In genomic region chr17:29313300-29313699, GRCm38 (mm10) we compare ENCODE assay signal across 16 mouse cellular contexts. TPM values are rescaled to one million over a fixed set of nuclear protein-coding genes. Genes with fewer than 3 reads are reported as not detected.
DNase-seq lines count a peak whose midpoint lies in the region; ATAC-seq and TF ChIP-seq lines count a peak whose summit lies in the region.
"Had no signal": no experiment of that assay in that cellular context is flagged by ENCODE, and none has a peak within 500 bp of the region (broad histone marks: within the 10 kb centered on the region; RNA-seq: fewer than 3 reads in every experiment).

No protein-coding gene starts in this region.

- no peak for ATAC-seq in heart, postnatal 0 days (ENCODE audit: insufficient read depth, low read depth)
- ATAC-seq in midbrain, postnatal 0 days (ENCODE audit: low FRiP score): no peak
- no peak for ATAC-seq in midbrain, embryonic 13.5 days
- ATAC-seq: activated CD4-positive, CD25-positive, alpha-beta regulatory T cell, adult 4 months had no signal

- intact Hi-C loops in heart, postnatal 10 days (cut with DNase I): no loop called here
- intact Hi-C loops in heart, postnatal 14 days (cut with DNase I): no loop called here

- H3K9ac ChIP-seq in heart, postnatal 0 days (replicated peaks; ENCODE audit: low read depth, low read length): no peak overlapping the region
- H3K9ac ChIP-seq in midbrain, postnatal 0 days (replicated peaks; ENCODE audit: low read length, poor library complexity, severe bottlenecking): no peak overlapping the region
- H3K9ac ChIP-seq in midbrain, embryonic 13.5 days (replicated peaks): no peak overlapping the region
- H3K9ac ChIP-seq: hindbrain, embryonic 12.5 days; limb, embryonic 12.5 days; midbrain, embryonic 12.5 days had no signal

- H3K36me3 ChIP-seq in heart, postnatal 0 days (replicated peaks; ENCODE audit: control insufficient read depth, insufficient read depth, low read length): no peaks in the 10 kb centered on the region
- H3K36me3 ChIP-seq in midbrain, postnatal 0 days (ENCODE audit: insufficient read depth, low read length): no peaks in the 10 kb centered on the region
- no peaks in the 10 kb centered on the region for H3K36me3 ChIP-seq in midbrain, embryonic 13.5 days
- H3K36me3 ChIP-seq in splenic B cell, adult 2 months (ENCODE audit: control insufficient read depth, insufficient read depth, low read length, poor library complexity, severe bottlenecking): no peaks in the 10 kb centered on the region
- H3K36me3 ChIP-seq: forebrain, embryonic 10.5 days; hindbrain, embryonic 12.5 days; limb, embryonic 12.5 days; midbrain, embryonic 12.5 days had no signal

- no peaks in the 10 kb centered on the region; the same call in 1 of the 2 replicates for H3K4me1 ChIP-seq in heart, postnatal 0 days (ENCODE audit: control insufficient read depth, insufficient read depth)
- H3K4me1 ChIP-seq in midbrain, postnatal 0 days (ENCODE audit: insufficient read depth, low read length): no peaks in the 10 kb centered on the region
- 0 out of 2 replicates have a peak, but pooled peaks cover 3% of the 10 kb centered on the region for H3K4me1 ChIP-seq in midbrain, embryonic 13.5 days (replicated peaks)

- no peak for DNase-seq in heart, postnatal 0 days (ENCODE audit: low spot score)
- DNase-seq in heart, postnatal 10 days: no peak
- no peak for DNase-seq in midbrain, postnatal 0 days (ENCODE audit: low spot score)
- peak; percentile 69 for DNase-seq in ZHBTc4 (ENCODE audit: low read depth, low spot score)
- DNase-seq in splenic B cell, adult 2 months (ENCODE audit: low read depth, low spot score): peak; percentile 60
- DNase-seq in heart, postnatal 14 days: no peak
- DNase-seq in left cerebral cortex, adult 8-10 months (ENCODE audit: low spot score in 2 of 2): no peak
- DNase-seq: kidney, adult 9 months; layer of hippocampus, adult 9-11 months; lung, postnatal 10 days had no signal

- H3K27me3 ChIP-seq in heart, postnatal 0 days (ENCODE audit: control insufficient read depth, insufficient read depth, low read length): no peaks in the 10 kb centered on the region
- no peaks in the 10 kb centered on the region for H3K27me3 ChIP-seq in midbrain, postnatal 0 days (ENCODE audit: insufficient read depth, low read length)
- no peaks in the 10 kb centered on the region for H3K27me3 ChIP-seq in midbrain, embryonic 13.5 days
- no peaks in the 10 kb centered on the region for H3K27me3 ChIP-seq in splenic B cell, adult 2 months (ENCODE audit: control insufficient read depth, insufficient read depth, low read length, poor library complexity, severe bottlenecking)
- H3K27me3 ChIP-seq: hindbrain, embryonic 12.5 days; limb, embryonic 12.5 days; midbrain, embryonic 12.5 days had no signal

- H3K4me2 ChIP-seq in heart, postnatal 0 days (ENCODE audit: low read depth, low read length): no peak overlapping the region
- H3K4me2 ChIP-seq in midbrain, postnatal 0 days (ENCODE audit: low read depth, low read length, poor library complexity, severe bottlenecking): no peak overlapping the region
- no peak overlapping the region for H3K4me2 ChIP-seq in midbrain, embryonic 13.5 days (replicated peaks)
- H3K4me2 ChIP-seq: hindbrain, embryonic 12.5 days; limb, embryonic 12.5 days; midbrain, embryonic 12.5 days had no signal

- no peak for TF ChIP-seq EP300 in heart, postnatal 0 days (IDR thresholded peaks at IDR 0.05; ENCODE audit: low read depth)

- TF ChIP-seq CTCF in heart, postnatal 0 days (IDR thresholded peaks at IDR 0.05; ENCODE audit: low read depth): 0 out of 2 replicates have a peak, but pooled peaks have one; percentile 13
- TF ChIP-seq CTCF in midbrain, postnatal 0 days (IDR thresholded peaks at IDR 0.05): peak; percentile 31; the same call in 1 of the 2 replicates

- H3K9me3 ChIP-seq in heart, postnatal 0 days (replicated peaks; ENCODE audit: control insufficient read depth, low read length): peaks cover 5% of the 10 kb centered on the region; the same call in 1 of the 2 replicates
- H3K9me3 ChIP-seq in midbrain, postnatal 0 days (ENCODE audit: low read length): no peaks in the 10 kb centered on the region
- H3K9me3 ChIP-seq in midbrain, embryonic 13.5 days: 0 out of 2 replicates have a peak, but pooled peaks cover 3% of the 10 kb centered on the region
- H3K9me3 ChIP-seq: hindbrain, embryonic 12.5 days; limb, embryonic 12.5 days; midbrain, embryonic 12.5 days had no signal

- no peak overlapping the region for H3K4me3 ChIP-seq in heart, postnatal 0 days (ENCODE audit: low read depth, low read length)
- H3K4me3 ChIP-seq in midbrain, postnatal 0 days (ENCODE audit: low read depth, low read length): no peak overlapping the region
- H3K4me3 ChIP-seq in midbrain, embryonic 13.5 days (replicated peaks): no peak overlapping the region
- H3K4me3 ChIP-seq: forebrain, embryonic 10.5 days; hindbrain, embryonic 12.5 days; limb, embryonic 12.5 days; midbrain, embryonic 12.5 days had no signal

- no peak overlapping the region for H3K27ac ChIP-seq in heart, postnatal 0 days (ENCODE audit: low read depth)
- no peak overlapping the region for H3K27ac ChIP-seq in midbrain, postnatal 0 days (ENCODE audit: low read depth, low read length)
- no peak overlapping the region for H3K27ac ChIP-seq in midbrain, embryonic 13.5 days
- H3K27ac ChIP-seq: forebrain, embryonic 10.5 days; hindbrain, embryonic 12.5 days; limb, embryonic 12.5 days; midbrain, embryonic 12.5 days had no signal

RNA-seq across cellular contexts. Expression of gene Pi16, which starts 4.2 kb away (rescaled TPM):
- total RNA-seq in heart, postnatal 0 days (2014; rRNA removed; ENCODE audit: low replicate concordance): 3.6 and 12.4 TPM in 2 replicates
- polyA plus RNA-seq in heart, postnatal 0 days (2015; fragmentation: Nextera tagmentation; extraction: Ambion mirVana): 4.5 and 4.8 TPM in 2 replicates
- 10 to 100 TPM; 26.9 to 33.9 TPM for total RNA-seq in heart, postnatal 10 days (2021)
- 4.3 and 4.6 TPM in 2 replicates for total RNA-seq in midbrain, postnatal 0 days (2014; rRNA removed)
- polyA plus RNA-seq in midbrain, postnatal 0 days (2015; fragmentation: Nextera tagmentation; extraction: Ambion mirVana): 3.3 and 4.0 TPM in 2 replicates
- polyA plus RNA-seq in midbrain, embryonic 13.5 days (2015; fragmentation: Nextera tagmentation; extraction: Ambion mirVana): 1.9 and 2.2 TPM in 2 replicates
- total RNA-seq in heart, postnatal 14 days (2021): 10 to 100 TPM; 34.3 to 47.8 TPM
- 1 to 10 TPM; 1.2 to 1.6 (median 1.4) TPM for total RNA-seq in left cerebral cortex, adult 8-10 months (2022)

RNA-seq across cellular contexts. Expression of gene Mtch1, which starts 34.4 kb away (rescaled TPM):
- total RNA-seq in heart, postnatal 0 days (2014; rRNA removed; ENCODE audit: low replicate concordance): 357 and 380 TPM in 2 replicates
- 208 and 209 TPM in 2 replicates for polyA plus RNA-seq in heart, postnatal 0 days (2015; fragmentation: Nextera tagmentation; extraction: Ambion mirVana)
- 100 to 1,000 TPM; 345 to 350 TPM for total RNA-seq in heart, postnatal 10 days (2021)
- 605 and 625 TPM in 2 replicates for total RNA-seq in midbrain, postnatal 0 days (2014; rRNA removed)
- 510 and 517 TPM in 2 replicates for polyA plus RNA-seq in midbrain, postnatal 0 days (2015; fragmentation: Nextera tagmentation; extraction: Ambion mirVana)
- polyA plus RNA-seq in midbrain, embryonic 13.5 days (2015; fragmentation: Nextera tagmentation; extraction: Ambion mirVana): 398 and 461 TPM in 2 replicates
- 100 to 1,000 TPM; 272 to 279 TPM for total RNA-seq in heart, postnatal 14 days (2021)
- 100 to 1,000 TPM; 565 to 601 (median 593) TPM for total RNA-seq in left cerebral cortex, adult 8-10 months (2022)

RNA-seq across cellular contexts. Expression of gene BC004004, which starts 44.7 kb away (rescaled TPM):
- total RNA-seq in heart, postnatal 0 days (2014; rRNA removed; ENCODE audit: low replicate concordance): 208 and 234 TPM in 2 replicates
- polyA plus RNA-seq in heart, postnatal 0 days (2015; fragmentation: Nextera tagmentation; extraction: Ambion mirVana): 140 and 155 TPM in 2 replicates
- total RNA-seq in heart, postnatal 10 days (2021): 100 to 1,000 TPM; 193 to 194 TPM
- 120 and 128 TPM in 2 replicates for total RNA-seq in midbrain, postnatal 0 days (2014; rRNA removed)
- polyA plus RNA-seq in midbrain, postnatal 0 days (2015; fragmentation: Nextera tagmentation; extraction: Ambion mirVana): 146 and 152 TPM in 2 replicates
- polyA plus RNA-seq in midbrain, embryonic 13.5 days (2015; fragmentation: Nextera tagmentation; extraction: Ambion mirVana): 99.1 and 105 TPM in 2 replicates
- 100 to 1,000 TPM; 189 to 195 TPM for total RNA-seq in heart, postnatal 14 days (2021)
- total RNA-seq in left cerebral cortex, adult 8-10 months (2022): 100 to 1,000 TPM in 3 of 4 experiments, 10 to 100 TPM in 1; 98.1 to 131 (median 114) TPM

RNA-seq across cellular contexts. Expression of gene Fgd2, which starts 47.4 kb away (rescaled TPM):
- total RNA-seq in heart, postnatal 0 days (2014; rRNA removed; ENCODE audit: low replicate concordance): 1.4 and 6.3 TPM in 2 replicates
- 1.6 and 2.3 TPM in 2 replicates for polyA plus RNA-seq in heart, postnatal 0 days (2015; fragmentation: Nextera tagmentation; extraction: Ambion mirVana)
- total RNA-seq in heart, postnatal 10 days (2021): 1 to 10 TPM; 2.5 to 2.6 TPM
- total RNA-seq in midbrain, postnatal 0 days (2014; rRNA removed): 13.4 and 27.3 TPM in 2 replicates
- 14.4 and 16.5 TPM in 2 replicates for polyA plus RNA-seq in midbrain, postnatal 0 days (2015; fragmentation: Nextera tagmentation; extraction: Ambion mirVana)
- 3.2 and 3.3 TPM in 2 replicates for polyA plus RNA-seq in midbrain, embryonic 13.5 days (2015; fragmentation: Nextera tagmentation; extraction: Ambion mirVana)
- 1 to 10 TPM; 2.3 to 2.9 TPM for total RNA-seq in heart, postnatal 14 days (2021)
- 1 to 10 TPM; 7.5 to 7.9 (median 7.6) TPM for total RNA-seq in left cerebral cortex, adult 8-10 months (2022)

RNA-seq across cellular contexts. Expression of gene Ppil1, which starts 49.3 kb away (rescaled TPM):
- 46.3 and 64.4 TPM in 2 replicates for total RNA-seq in heart, postnatal 0 days (2014; rRNA removed; ENCODE audit: low replicate concordance)
- 75.5 and 78.5 TPM in 2 replicates for polyA plus RNA-seq in heart, postnatal 0 days (2015; fragmentation: Nextera tagmentation; extraction: Ambion mirVana)
- 10 to 100 TPM; 31.2 to 34.1 TPM for total RNA-seq in heart, postnatal 10 days (2021)
- total RNA-seq in midbrain, postnatal 0 days (2014; rRNA removed): 70.3 and 77.9 TPM in 2 replicates
- polyA plus RNA-seq in midbrain, postnatal 0 days (2015; fragmentation: Nextera tagmentation; extraction: Ambion mirVana): 95.7 and 103 TPM in 2 replicates
- 120 and 128 TPM in 2 replicates for polyA plus RNA-seq in midbrain, embryonic 13.5 days (2015; fragmentation: Nextera tagmentation; extraction: Ambion mirVana)
- total RNA-seq in heart, postnatal 14 days (2021): 10 to 100 TPM; 28.8 to 33.5 TPM
- total RNA-seq in left cerebral cortex, adult 8-10 months (2022): 10 to 100 TPM; 17.0 to 19.9 (median 19.5) TPM

Comparison
In these comparisons a context has a peak if more than half of its experiments do, and no peak if none do; other contexts are left out.
1. DNase-seq: peak in ZHBTc4 (single experiment) and splenic B cell, adult 2 months (single experiment); none in heart, postnatal 0 days (single experiment), heart, postnatal 10 days (0 of 2), midbrain, postnatal 0 days (single experiment), heart, postnatal 14 days (0 of 2) and left cerebral cortex, adult 8-10 months (0 of 2).